Mouse (Mus musculus): ENCODE data around the gene Rgs6.

- TF ChIP-seq CTCF (IDR thresholded peaks at IDR 0.05; ENCODE audit: extremely low read depth, insufficient read length, insufficient replicate concordance, low read depth, low read length) (no peak), POLR2A (IDR thresholded peaks at IDR 0.05; ENCODE audit: low read depth, low read length) (no peak)
Measured at GRCm38 (mm10) chr12:83160700-83161099, 572.6 kb downstream of the Rgs6 start.

All from small intestine, adult 2 months (tissue).